Mouse (Mus musculus) layer of hippocampus, postnatal 10 days (tissue): ENCODE measurements around the gene Tnfsf14. TPM values are rescaled to one million over a fixed set of nuclear protein-coding genes. Genes with fewer than 3 reads are reported as not detected.

Experiments
- microRNA-seq, 2 experiments: library from miRNA; unstranded; fragments of <30 nt; microRNA quantifications; one replicate each; pipeline ENCODE4 v1.2.0; 2021
- total RNA-seq, 2 experiments: library from RNA; stranded (reverse); gene quantifications; 2 replicates each; pipeline ENCODE4 v1.2.3; 2021

Tnfsf14 gene
- total RNA-seq, 2 experiments from 2014 or later: not detected

Small RNA genes lying within 50 kb of the gene (microRNA-seq; reads per million reads assigned to microRNA genes)
- 0 reads per million in 2 experiments for gene Mir6978

Other genes starting within 250 kb of the Tnfsf14 start
- gene Acer1, start 212.1 kb downstream of the Tnfsf14 start, total RNA-seq: not detected
- gene Clpp, start 203.9 kb downstream of the Tnfsf14 start, total RNA-seq: 10 to 100 TPM; 55.7 to 56.0 TPM
- gene Alkbh7, start 196.8 kb downstream of the Tnfsf14 start, total RNA-seq: 10 to 100 TPM; 27.8 to 34.0 TPM
- gene Pspn, start 194.2 kb downstream of the Tnfsf14 start, total RNA-seq: not detected
- gene Gtf2f1, start 182.9 kb downstream of the Tnfsf14 start, total RNA-seq: 10 to 100 TPM; 45.0 to 47.4 TPM
- gene Gm17949, start 182.7 kb downstream of the Tnfsf14 start, total RNA-seq: under 1 TPM in 1 of 2 experiments, not detected in 1; 0.41 TPM
- 100 to 1,000 TPM; 105 to 116 TPM for gene Khsrp, start 162.7 kb downstream of the Tnfsf14 start, total RNA-seq
- not detected for gene Slc25a41, start 152.5 kb downstream of the Tnfsf14 start, total RNA-seq
- gene Crb3, start 135.1 kb downstream of the Tnfsf14 start, total RNA-seq: 1 to 10 TPM in 1 of 2 experiments, under 1 TPM in 1; 0.45 to 1.1 TPM
- gene Slc25a23, start 134.3 kb downstream of the Tnfsf14 start, total RNA-seq: 100 to 1,000 TPM; 308 to 317 TPM
- gene Dennd1c, start 115.7 kb downstream of the Tnfsf14 start, total RNA-seq: 1 to 10 TPM; 1.2 to 1.9 TPM
- 100 to 1,000 TPM; 487 to 549 TPM for gene Tubb4a, start 106.4 kb downstream of the Tnfsf14 start, total RNA-seq
- gene Tnfsf9, start 88.9 kb downstream of the Tnfsf14 start, total RNA-seq: 1 to 10 TPM in 1 of 2 experiments, under 1 TPM in 1; 0.75 to 1.0 TPM
- under 1 TPM in 1 of 2 experiments, not detected in 1; 0.42 TPM for gene Cd70, start 44.4 kb downstream of the Tnfsf14 start, total RNA-seq
- 1 to 10 TPM; 2.7 to 2.8 TPM for gene C3, start 34.0 kb upstream of the Tnfsf14 start, total RNA-seq
- 10 to 100 TPM; 15.0 to 16.3 TPM for gene Gpr108, start 54.3 kb upstream of the Tnfsf14 start, total RNA-seq
- 1 to 10 TPM; 6.6 to 8.0 TPM for gene Trip10, start 55.3 kb upstream of the Tnfsf14 start, total RNA-seq
- gene Vav1, start 84.9 kb upstream of the Tnfsf14 start, total RNA-seq: 1 to 10 TPM; 4.4 to 4.6 TPM
- 1 to 10 TPM; 6.1 to 6.9 TPM for gene Adgre1, start 164.5 kb upstream of the Tnfsf14 start, total RNA-seq